Mouse (Mus musculus) bone marrow, adult 2 months (tissue): ENCODE measurements around the gene Rnf169. TPM values are rescaled to one million over a fixed set of nuclear protein-coding genes. Genes with fewer than 3 reads are reported as not detected.
A peak's percentile ranks its signal among the peaks of the same experiment; 100 is the strongest.
"Not testable (repeated sequence)": the region's sequence is repeated elsewhere in the genome, so short reads cannot be mapped to it uniquely, and the experiment has no call there.

Experiments used
- H3K27ac ChIP-seq: fragments of 200-500 bp; 2 replicates; pipeline ENCODE4 v1.5.1; 2012; ENCODE audit warnings: low read depth, mild to moderate bottlenecking, control low read depth, inconsistent platforms, low read length; ENCODE audit not compliant: control insufficient read depth, poor library complexity, insufficient read depth
- H3K4me1 ChIP-seq: fragments of 200-500 bp; 2 replicates; pipeline ENCODE4 v1.6.1; 2011; ENCODE audit warnings: low read length; ENCODE audit not compliant: control insufficient read depth, insufficient read depth
- H3K4me3 ChIP-seq: fragments of 200-500 bp; replicated peaks from 2 replicates; pipeline ENCODE3; 2011; ENCODE audit warnings: mild to moderate bottlenecking, low read depth, low read length, control low read depth; ENCODE audit not compliant: control insufficient read depth
- CTCF ChIP-seq: fragments of 200-500 bp; IDR thresholded peaks from 2 replicates; pipeline ENCODE4 v1.5.1; 2011; ENCODE audit warnings: low read length, control low read depth; ENCODE audit not compliant: control insufficient read depth, insufficient read depth
- POLR2A ChIP-seq: fragments of 200-500 bp; IDR thresholded peaks from 2 replicates; pipeline ENCODE4 v1.6.1; 2011; ENCODE audit warnings: low read depth, mild to moderate bottlenecking, control low read depth, low read length, borderline replicate concordance; ENCODE audit not compliant: control insufficient read depth
- WGBS: fragments of 180-500 bp; shearing (Covaris S2); methylation state at CpG from one replicate; pipeline ENCODE4 v1.1.7; 2018; 5-methylcytosine and 5-hydroxymethylcytosine counted together
- polyA plus RNA-seq: library from polyadenylated mRNA; stranded (reverse); fragments of >200 nt; gene quantifications from 2 replicates; pipeline ENCODE4 v1.2.4, GENCODE M21; 2011; ENCODE audit warnings: low replicate concordance; ENCODE audit not compliant: missing spikeins, insufficient read depth, insufficient read length

Gene Rnf169
- polyA plus RNA-seq, 1 experiment = 22.3 TPM

DNA sequence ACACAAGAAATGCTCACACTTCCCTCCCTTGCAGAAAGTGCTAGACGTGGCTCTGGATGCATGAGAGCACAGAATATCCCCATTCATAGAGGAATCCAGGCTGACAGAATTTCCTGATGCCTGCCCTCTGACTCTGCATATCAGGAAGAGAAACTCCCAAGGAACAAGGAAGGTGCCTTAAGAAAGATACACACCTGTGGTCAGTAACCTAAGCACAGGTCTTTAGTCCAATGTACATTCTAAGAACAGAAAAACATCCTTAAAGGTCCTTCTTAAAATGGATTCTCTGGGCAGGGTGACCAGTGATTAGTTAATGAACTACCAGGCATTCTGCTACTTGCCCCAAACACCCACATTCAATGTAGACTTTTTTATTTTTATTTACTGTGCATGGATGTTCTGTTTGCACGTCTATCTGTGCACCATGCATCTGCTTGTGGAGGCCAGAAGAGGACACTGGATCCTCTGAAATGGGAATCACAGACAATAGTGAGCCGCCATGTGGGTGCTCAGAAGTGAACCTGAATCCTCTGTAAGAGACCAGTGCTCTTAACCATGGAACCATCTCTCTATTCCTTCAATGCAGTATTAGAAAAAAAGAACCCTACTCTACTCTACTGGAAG, 16.9 kb downstream of the Rnf169 start:
- TF ChIP-seq CTCF (no peak), POLR2A (no peak)
- Histone ChIP-seq H3K27ac (peak overlapping the region; percentile 70; the same call in 1 of the 2 replicates), H3K4me1 (peaks cover 5% of the 10 kb centered on the region), H3K4me3 (no peak overlapping the region)
- WGBS = 44% methylated on average over 3 of the region's 3 CpGs

DNA sequence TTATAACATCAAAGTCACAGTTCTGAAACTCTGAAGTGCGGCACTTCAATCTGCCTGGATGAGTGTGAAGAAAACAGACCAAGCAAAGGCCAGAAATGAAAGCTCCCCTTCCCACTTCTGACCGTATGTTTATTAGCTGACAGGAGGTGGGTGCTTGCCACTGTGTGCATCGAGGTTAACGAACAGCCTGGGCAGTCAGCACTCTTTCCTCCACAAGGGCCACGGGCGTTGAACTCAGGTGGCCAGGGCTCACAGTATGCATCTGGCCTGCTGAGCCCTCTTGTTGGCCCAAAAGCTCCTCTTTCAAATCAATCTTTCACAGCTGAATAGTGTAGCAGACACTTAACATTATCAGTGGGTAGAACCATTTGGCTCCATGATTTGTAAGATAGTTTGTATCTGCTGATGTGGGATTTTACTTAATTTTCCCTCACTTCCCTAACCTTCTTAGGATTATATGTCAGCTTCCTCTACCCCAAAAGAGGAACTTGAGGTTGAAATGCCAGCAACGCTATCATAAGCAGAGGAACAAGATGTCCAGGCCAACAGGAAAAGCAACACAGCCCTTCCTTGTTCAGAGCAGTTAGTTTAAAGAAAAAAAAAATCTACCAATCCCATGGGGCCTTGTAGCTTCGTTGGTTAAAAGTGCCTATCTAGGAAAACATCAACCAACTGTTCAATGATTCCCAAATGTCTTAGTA, 17.6 kb downstream of the Rnf169 start:
- 9% methylated on average over 8 of the region's 8 CpGs for WGBS
- no peak for TF ChIP-seq CTCF
- no peak for TF ChIP-seq POLR2A
- H3K4me3 ChIP-seq = no peak overlapping the region
- H3K27ac ChIP-seq = peak overlapping the region; percentile 79
- peaks cover 5% of the 10 kb centered on the region for H3K4me1 ChIP-seq

DNA sequence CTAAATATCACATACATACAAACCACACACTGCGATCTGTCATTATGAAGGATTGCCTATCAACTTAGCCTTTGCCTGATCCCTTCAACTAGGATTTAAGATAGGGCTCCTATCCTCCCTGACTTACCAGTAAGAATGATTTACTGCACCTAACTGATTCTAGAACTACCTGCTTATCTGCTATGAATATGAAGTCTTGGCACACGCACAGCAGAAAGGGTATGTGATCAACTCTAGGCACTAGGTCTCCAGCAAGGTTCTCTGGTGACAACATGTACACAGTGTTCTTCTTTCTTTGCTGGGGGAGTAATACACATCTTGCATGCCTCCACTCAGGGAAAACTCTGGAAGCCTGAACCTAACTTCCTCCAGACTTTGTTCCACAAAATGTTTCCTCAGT, 18.7 kb downstream of the Rnf169 start:
- no peak for TF ChIP-seq POLR2A
- TF ChIP-seq CTCF = no peak
- Histone ChIP-seq H3K27ac (no peak overlapping the region), H3K4me1 (peaks cover 7% of the 10 kb centered on the region)

DNA sequence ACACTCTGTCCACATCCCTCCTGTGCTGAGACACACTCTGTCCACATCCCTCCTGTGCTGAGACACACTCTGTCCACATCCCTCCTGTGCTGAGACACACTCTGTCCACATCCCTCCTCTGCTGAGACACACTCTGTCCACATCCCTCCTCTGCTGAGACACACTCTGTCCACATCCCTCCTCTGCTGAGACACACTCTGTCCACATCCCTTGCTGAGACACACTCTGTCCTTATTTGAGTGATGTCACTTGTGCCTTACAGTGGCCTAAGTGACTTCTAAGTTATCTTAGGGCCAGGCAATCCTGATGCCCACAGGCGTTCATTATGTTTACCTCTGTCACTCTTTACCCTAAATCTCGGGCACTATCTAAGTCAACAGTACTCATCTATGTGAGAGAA, 19.7 kb downstream of the Rnf169 start:
- H3K4me3 ChIP-seq, H3K4me1 ChIP-seq, H3K27ac ChIP-seq: not testable (repeated sequence)
- 75% methylated on average over 2 of the region's 2 CpGs for WGBS

More for the DNA sequence above, 18.7 kb downstream of the Rnf169 start:
- no peak overlapping the region for H3K4me3 ChIP-seq
- WGBS = 65% methylated on average over 2 of the region's 2 CpGs

DNA sequence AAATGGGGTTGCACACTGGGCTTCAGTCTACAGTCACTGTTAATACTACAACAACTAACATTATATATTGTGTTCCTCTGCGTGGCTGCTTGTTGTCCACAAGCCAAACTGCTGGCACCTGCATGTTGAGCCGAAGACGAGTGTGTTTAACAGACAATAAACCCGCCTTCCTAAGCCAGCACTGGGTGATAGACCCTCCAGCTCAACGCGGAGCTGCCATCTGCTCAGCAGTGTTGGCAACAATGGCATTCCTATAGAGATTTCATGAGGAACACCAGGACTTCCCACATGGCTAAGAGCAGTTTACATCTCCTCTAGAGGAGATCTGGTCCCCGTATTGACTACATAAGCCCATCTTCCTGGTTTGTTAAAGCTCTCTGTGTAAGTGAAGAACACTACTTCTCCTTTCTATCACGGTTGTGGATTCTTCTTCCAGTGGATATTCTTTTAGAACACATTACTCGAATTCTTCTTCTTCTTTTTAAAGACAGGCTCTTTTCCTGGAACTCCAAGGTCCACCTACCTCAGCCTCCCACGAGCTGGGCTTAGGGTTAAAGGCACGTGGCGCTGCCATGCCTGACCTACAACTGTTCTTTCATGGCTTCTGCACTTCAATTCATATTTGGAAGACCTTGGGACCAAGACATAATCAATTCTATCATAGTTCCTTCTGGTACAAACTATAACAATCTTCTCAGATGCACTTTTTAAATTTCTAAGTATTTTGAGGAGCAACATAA, 22.9 kb downstream of the Rnf169 start:
- TF ChIP-seq CTCF (no peak), POLR2A (no peak)
- 57% methylated on average over 12 of the region's 12 CpGs for WGBS
- Histone ChIP-seq H3K27ac (no peak overlapping the region), H3K4me3 (no peak overlapping the region), H3K4me1 (peaks cover 4% of the 10 kb centered on the region)

DNA sequence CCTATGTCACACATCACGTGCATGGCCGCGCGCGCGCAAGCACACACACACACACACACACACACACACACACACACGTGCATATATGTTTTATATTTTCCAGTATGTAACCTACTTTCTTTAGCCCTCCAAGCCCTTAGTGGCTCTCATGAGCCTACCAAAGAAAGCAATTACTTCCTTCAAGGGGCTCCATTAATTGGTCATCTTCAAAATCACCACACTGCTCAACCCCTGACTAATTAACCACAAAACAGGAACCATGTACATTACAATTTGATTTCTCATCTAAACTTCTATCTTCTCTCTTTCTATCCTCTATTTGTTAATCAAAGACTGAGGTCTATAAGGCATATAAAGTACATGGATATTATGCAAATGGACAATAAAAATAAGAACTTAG, 24.2 kb downstream of the Rnf169 start:
- 90% methylated on average over 7 of the region's 7 CpGs for WGBS
- H3K4me1 ChIP-seq = peaks cover 2% of the 10 kb centered on the region
- H3K27ac ChIP-seq = no peak overlapping the region
- TF ChIP-seq CTCF (no peak), POLR2A (no peak)
- H3K4me3 ChIP-seq = no peak overlapping the region

DNA sequence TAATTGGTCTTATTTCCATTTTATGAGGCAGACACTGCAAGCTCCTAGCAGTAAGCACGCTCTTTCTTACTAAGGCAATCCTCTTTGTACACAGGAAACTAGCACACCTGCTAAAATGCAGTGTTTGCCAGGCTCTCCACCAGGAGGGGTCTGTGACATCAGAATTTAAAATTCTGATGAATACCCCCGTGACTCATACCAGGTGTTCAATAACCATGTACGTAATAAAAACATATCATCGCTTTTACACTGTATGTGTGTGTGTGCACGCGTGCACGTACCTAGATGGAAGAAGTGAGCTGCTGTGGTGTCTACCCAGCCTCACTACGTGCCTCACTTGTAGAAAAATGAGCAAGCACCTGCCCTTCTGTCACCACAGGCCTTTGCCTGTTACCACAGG, 26.0 kb downstream of the Rnf169 start:
- Histone ChIP-seq H3K27ac (no peak overlapping the region), H3K4me3 (no peak overlapping the region), H3K4me1 (peaks cover 2% of the 10 kb centered on the region)
- 88% methylated on average over 8 of the region's 8 CpGs for WGBS
- TF ChIP-seq POLR2A = no peak
- TF ChIP-seq CTCF = no peak

DNA sequence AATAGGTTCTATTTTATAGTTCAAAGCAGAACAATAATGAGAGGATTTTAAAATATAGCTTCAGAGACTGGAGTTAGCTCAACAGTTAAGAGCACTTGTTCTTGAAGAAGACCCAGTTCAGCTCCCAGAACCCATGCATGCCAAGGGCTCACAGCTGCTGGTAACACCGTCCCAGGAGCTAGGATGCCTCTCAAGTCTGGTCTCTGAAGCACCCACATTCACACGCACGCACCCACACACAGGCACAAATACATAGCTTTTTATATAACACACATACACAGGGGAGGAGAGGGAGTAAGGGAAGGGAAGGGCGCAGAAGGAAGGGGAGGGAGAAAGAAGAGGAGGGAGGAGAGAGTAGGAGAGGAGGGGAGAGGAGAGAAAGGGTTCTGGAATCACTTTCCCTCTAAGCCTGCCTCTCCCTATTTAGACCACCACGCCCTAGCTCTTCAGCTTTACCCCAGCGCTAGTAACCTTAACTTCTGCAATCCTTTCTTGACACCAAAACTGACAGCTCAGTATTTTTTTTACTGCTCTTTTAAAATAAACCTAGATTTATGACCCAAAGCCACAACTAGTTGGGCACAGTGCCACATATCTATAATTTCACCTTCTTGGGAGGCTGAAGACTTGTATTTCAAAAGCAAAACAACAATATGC, 26.7 kb downstream of the Rnf169 start:
- peaks cover 2% of the 10 kb centered on the region for H3K4me1 ChIP-seq
- no peak for TF ChIP-seq POLR2A
- no peak for TF ChIP-seq CTCF
- no peak overlapping the region for H3K4me3 ChIP-seq
- 55% methylated on average over 6 of the region's 6 CpGs for WGBS
- H3K27ac ChIP-seq = no peak overlapping the region
